Mouse (Mus musculus): Measurements from ENCODE around the gene Ctf1.

Ctf1 gene

DNA sequence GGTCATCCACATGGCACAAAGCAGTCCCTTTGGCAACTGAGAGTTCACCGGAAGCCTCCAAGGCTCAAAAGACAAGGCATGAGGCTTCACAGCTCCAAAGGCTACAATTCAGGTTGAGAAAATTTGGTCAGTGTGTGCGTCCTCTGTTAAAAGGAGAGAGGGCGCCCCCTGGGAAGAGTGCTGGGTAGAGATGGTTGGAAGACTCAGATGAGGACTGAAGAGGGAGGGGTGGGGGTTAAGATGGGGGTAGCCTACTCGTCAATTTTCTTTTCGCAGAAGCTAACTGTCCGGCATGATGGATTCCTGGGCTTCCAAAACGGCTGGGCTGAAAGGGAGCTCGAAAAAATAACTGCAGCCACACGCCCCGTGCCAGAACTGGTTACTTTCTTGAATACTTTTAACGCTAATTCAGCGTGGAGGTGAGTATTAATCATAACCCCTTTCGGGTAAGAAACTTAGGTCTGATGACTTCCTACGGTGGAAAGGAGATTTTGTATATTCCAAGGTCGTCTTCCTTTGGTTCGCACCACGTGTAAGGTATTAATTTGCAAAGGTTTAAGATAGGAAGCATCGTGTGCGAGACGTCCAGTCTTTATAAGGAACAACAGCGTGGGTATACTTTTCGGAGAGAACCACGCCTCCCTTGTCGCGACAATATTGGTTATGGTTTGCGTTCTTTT lies 32.0 kb downstream of the Ctf1 start, which contains the start of gene Fbxl19:
Gene Fbxl19 (plus strand): TSS at position 178 of the 680 bp plus-strand sequence.
- peak; percentile 59 for DNase-seq (ENCODE audit: low spot score)

GRCm38 (mm10) chr7:127745251-127745651 lies 32.7 kb downstream of the Ctf1 start:
- DNase-seq (ENCODE audit: low spot score), result peak; percentile 92

- DNase-seq (ENCODE audit: low spot score), result peak; percentile 73
Observed at GRCm38 (mm10) chr7:127745652-127746493, 33.3 kb downstream of the Ctf1 start.

DNA sequence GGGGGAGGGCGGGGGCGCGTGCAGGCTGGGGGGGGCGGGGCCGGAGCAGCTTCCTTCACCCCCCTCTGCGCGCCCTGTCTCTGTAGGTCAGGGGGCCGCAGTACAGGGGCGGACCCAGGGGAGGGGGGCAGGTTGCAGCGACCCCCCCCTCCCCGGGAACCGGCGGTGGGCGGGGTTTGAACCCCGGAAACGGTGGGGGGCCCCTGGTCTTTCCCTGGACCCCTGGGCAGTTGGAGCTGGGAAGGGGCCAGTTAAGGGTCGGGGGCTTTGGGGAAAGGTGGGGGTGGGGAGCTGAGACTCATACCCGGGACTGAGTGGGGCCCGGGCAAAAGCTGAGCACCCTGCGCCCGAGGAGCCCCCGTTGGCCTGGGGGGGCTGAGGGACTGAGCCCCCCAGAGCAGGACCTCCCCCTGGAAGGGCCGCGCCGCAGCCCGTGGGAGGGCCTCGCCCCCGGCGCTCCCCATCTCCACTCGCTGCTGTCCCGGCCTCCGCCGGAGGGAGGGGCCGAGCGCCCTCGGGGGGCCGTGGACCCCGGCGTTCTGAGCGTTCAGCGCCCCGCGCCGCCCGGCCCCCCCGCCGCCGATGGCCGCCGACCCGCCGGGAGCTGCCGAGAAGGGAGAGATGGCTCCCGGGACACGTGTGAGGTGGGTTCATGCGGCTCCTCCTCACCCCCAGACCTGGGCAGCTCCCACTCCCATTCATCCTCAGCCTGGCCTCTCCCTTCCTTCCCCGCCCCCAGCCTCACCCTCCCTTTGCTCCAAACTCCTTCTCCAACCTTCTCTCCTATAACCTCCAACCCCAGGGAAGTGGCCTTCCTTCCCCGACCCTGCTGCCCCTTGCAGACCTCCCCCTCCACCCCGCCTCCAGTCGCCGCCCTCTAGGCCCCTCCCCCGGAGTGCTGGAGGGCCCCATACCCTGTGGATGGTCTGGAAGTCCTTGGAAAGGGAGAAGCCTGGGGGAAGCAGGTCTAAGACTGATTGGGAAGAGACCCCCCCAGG lies 34.3 kb downstream of the Ctf1 start:
- no peak for DNase-seq (ENCODE audit: low spot score)

DNA sequence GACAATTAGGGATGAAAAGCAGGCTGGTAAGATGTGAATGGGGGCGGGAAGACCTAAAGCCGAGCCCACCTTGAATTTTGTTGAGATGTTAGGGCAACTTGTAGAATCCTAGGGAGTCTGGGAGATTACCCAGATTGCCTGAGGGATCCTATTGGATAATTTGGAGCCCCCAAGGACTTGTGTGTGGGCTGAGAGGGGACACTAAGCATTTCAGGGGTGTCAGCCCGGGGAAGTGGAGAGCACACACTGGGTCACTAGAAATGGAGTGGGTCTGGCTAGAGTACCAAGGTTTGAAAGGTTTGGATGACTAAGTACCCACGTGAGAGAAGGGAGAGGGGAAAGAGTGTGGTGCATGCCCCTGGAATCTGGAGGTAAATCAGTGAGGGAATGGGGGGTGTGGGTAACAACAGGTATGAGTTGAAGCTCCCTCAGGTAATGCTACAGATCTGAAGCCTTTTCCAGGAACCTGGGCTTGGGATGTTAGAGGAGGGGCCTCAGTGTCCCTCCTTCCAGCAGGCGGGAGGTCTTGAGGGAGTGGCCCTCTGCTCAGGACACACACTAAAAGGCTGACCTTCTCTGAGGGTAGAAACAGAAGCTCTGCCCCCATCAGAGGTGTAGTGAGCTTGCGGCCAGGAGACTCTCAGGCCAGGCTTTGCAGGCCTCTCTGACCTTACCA lies 35.2 kb downstream of the Ctf1 start:
- DNase-seq (ENCODE audit: low spot score), result no peak

DNA sequence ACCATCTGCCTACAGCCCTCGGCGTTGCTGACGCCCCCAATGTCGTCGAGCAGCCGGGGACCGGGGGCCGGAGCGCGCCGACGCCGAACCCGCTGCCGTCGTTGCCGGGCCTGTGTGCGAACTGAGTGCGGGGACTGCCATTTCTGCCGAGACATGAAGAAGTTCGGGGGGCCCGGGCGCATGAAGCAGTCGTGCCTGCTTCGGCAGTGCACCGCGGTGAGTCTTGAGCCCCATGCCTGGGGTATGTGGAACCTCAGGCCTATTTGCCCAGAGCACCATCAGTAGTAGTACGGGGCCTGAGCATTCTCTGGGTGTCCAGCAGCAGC lies 35.7 kb downstream of the Ctf1 start:
- no peak for DNase-seq (ENCODE audit: low spot score)

GRCm38 (mm10) chr7:127750131-127751127 lies 37.9 kb downstream of the Ctf1 start:
- DNase-seq (ENCODE audit: low spot score), result no peak

DNA sequence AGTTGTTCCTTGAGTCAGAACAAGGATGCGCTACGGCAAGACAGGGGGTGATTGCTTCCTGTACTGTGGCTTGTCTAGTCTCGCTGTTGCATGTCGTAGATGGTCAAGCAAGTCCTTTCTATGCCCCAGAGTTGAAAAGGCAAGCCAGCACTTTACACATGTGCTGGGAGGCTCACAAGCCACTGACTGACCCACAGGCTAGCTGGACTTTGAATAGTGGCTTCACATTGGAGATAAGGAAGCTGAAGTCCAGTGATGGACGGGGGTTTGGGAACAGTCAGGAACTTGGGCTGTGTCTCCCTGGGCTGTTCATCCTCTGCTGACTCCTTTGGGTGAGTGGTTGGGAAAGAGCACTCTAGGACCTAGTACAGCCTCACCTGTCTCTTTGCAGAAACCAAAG lies 39.1 kb downstream of the Ctf1 start:
- no peak for DNase-seq (ENCODE audit: low spot score)

DNA sequence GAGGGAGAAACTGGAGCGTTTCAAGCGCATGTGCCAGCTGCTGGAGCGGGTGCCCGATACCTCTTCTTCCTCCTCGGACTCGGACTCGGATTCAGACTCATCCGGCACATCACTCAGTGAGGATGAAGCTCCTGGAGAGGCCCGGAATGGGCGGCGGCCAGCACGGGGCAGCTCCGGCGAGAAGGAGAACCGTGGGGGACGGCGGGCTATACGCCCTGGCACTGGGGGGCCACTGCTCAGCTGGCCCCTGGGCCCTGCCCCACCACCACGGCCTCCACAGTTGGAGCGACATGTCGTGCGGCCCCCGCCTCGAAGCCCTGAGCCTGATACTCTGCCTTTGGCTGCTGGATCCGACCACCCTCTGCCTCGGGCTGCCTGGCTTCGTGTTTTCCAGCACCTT lies 39.5 kb downstream of the Ctf1 start:
- DNase-seq (ENCODE audit: low spot score), result no peak

DNA sequence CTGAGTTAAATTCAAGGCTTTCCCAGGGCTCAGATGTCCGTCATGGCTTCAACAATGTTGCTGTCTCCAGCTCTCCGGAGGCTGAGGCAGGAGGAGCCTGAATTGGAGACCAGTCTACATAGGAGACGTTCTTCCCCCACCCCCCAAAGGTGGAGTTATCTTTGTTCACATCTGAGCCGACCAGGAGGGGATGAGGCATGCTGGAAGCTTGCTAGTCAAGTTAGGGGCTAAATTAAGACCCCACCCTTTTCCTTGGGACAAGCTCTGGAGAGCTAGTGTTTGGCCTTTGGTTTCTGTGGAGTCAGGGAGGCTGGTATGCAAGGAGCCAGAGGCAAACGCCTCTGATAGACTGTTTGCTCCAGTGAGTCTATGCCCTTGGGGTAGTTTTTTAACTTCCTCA lies 40.6 kb downstream of the Ctf1 start:
- DNase-seq (ENCODE audit: low spot score), result no peak

DNA sequence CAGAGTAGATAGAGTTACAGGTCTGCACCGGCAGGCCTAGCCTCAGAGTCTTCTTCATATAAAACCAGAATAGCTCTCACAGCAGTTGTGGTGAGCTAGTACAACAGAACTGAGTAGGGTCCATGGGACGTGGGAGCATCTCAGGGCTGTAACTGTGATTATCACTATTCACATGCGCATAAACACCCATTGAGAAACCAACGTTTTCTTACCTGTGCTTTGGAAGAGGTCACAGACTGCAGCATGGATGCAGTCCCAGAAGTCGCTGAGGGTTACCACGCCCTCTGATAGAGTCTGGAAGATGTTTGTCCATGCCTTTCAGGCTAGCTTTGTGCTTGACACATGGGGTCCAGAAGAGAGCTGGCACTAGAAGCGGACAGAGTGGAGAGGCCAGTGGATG lies 41.2 kb downstream of the Ctf1 start:
- DNase-seq (ENCODE audit: low spot score), result no peak

DNA sequence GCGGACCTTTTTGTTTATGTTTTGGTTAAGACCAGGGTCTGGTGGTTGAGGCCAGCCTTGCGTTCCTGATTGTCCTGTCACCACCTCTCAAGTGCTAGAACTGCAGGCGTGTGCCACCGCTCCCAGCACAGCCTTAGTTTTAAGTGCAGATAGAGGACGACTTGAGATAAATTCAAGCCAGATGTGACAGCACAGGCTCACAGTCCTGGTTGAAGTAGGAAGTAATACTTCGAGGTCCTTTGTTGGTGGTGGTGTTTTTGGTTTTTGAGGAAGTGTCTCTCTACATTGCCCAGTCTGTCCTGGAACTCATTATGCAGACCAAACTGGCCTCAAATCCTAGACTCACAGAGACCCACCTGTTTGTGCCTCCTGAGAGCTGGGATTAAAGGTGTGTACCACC lies 47.2 kb downstream of the Ctf1 start:
- DNase-seq (ENCODE audit: low spot score), result no peak

- no peak for DNase-seq (ENCODE audit: low spot score)
Observed at GRCm38 (mm10) chr7:127760478-127760877, 47.9 kb downstream of the Ctf1 start.

- peak; percentile 42 for DNase-seq (ENCODE audit: low spot score)
Observed at GRCm38 (mm10) chr7:127761026-127761425, 48.5 kb downstream of the Ctf1 start.

GRCm38 (mm10) chr7:127763642-127764041 lies 51.1 kb downstream of the Ctf1 start:
- no peak for DNase-seq (ENCODE audit: low spot score)

- no peak for DNase-seq (ENCODE audit: low spot score)
Observed at GRCm38 (mm10) chr7:127765756-127766155, 53.2 kb downstream of the Ctf1 start.

DNA sequence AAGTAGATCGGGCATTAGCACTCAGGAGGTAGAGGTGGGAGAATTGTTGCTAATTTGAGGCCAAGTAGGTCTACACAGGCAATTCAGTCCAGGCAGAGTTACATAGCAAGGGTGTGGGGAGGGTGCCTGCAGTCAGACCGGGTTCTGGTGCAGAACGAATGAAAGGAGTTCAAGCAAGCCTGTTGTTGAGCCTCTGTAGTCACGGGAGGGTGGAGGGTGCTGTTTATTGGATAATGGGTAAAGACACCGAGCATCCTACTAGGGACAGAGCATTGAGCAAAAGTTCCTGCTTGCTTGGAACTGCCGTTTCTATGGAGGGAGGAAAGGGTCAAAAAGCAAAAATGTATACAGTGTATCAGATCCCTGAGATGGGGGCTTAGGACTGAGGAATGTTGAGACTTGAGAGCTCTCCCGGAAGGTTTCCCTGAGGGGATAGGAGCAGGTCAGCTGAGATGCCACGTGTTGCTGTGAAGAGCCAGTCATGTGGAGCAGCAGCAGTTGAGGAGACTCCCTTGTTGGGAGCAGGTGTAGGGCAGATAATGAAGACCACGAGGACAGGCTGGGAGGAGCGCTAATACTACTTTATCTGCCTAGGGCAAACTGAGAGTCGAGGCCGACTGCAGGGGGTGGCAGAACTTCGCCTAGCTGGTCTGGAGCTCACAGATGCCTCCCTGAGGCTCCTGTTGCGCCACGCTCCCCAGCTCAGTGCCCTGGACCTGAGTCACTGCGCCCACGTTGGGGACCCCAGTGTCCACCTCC lies 54.5 kb downstream of the Ctf1 start:
- no peak for DNase-seq (ENCODE audit: low spot score)
